7 mouse cellular contexts compared by ENCODE assay signal in the genomic region with DNA sequence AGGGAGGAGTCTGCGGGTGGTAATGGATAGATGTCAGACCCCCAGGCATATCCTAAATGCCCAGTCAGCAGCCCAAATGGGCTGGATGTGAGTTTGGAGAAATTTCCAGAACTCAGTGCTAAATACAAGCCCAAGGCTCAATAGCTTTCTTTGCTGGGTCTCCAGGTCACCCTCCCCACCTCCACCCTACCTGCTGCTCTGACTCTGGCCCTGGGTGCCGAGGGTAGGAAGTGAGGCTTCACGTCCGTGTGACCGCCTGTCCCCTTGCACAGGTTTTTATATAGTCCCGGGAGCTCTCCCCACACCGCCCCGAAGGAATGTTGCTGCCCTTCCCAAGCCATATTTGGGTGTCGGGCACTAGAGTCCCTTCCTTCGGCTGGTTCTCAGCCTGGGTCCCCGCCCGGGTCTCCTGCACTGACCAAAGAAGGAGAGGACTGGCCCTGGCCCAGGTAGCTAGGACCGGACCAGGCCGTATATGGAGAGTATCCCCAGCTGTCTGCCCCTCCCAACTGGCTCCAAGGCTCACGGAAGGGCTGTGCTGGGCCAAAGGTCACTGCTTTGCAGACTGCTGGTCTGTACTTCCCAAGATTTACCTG. TPM values are rescaled to one million over a fixed set of nuclear protein-coding genes. Genes with fewer than 3 reads are reported as not detected.
A peak's percentile ranks its signal among the peaks of the same experiment; 100 is the strongest.
DNase-seq lines count a peak whose midpoint lies in the region; ATAC-seq and TF ChIP-seq lines count a peak whose summit lies in the region.

A gene (minus strand): TSS at position 250 of the 596 bp plus-strand sequence.

- no peak within 1 kb of the TSS for H3K4me3 ChIP-seq in liver, embryonic 13.5 days (replicated peaks)
- no peak within 1 kb of the TSS for H3K4me3 ChIP-seq in liver, embryonic 11.5 days (ENCODE audit: low read depth, low read length)
- peak within 1 kb of the TSS; percentile 14; the same call in 1 of the 2 replicates for H3K4me3 ChIP-seq in embryonic facial prominence, embryonic 14.5 days (ENCODE audit: low read depth, low read length)
- no peak within 1 kb of the TSS for H3K4me3 ChIP-seq in heart, adult 2 months
- no peak within 1 kb of the TSS for H3K4me3 ChIP-seq in liver, postnatal 0 days (ENCODE audit: low read depth, low read length)
- no peak within 1 kb of the TSS for H3K4me3 ChIP-seq in layer of hippocampus, adult 2 months

- no peaks in the 10 kb centered on the region for H3K9me3 ChIP-seq in liver, embryonic 13.5 days (replicated peaks)
- H3K9me3 ChIP-seq in liver, embryonic 11.5 days (ENCODE audit: control insufficient read depth, low read length), result no peaks in the 10 kb centered on the region
- H3K9me3 ChIP-seq in embryonic facial prominence, embryonic 14.5 days (ENCODE audit: control insufficient read depth, low read length), result no peaks in the 10 kb centered on the region
- H3K9me3 ChIP-seq in liver, postnatal 0 days (ENCODE audit: low read length), result no peaks in the 10 kb centered on the region

- peaks cover 7% of the 10 kb centered on the region for H3K4me1 ChIP-seq in liver, embryonic 13.5 days (replicated peaks)
- no peaks in the 10 kb centered on the region for H3K4me1 ChIP-seq in liver, embryonic 11.5 days (replicated peaks; ENCODE audit: control insufficient read depth, insufficient read depth, low read length)
- 0 out of 2 replicates have a peak, but pooled peaks cover 6% of the 10 kb centered on the region for H3K4me1 ChIP-seq in embryonic facial prominence, embryonic 14.5 days (ENCODE audit: control insufficient read depth, insufficient read depth, low read length)
- no peaks in the 10 kb centered on the region for H3K4me1 ChIP-seq in heart, adult 2 months (ENCODE audit: control insufficient read depth, insufficient read depth, low read length)
- H3K4me1 ChIP-seq in liver, postnatal 0 days (ENCODE audit: insufficient read depth), result no peaks in the 10 kb centered on the region

- no peak within 1 kb of the TSS for H3K9ac ChIP-seq in liver, embryonic 13.5 days
- H3K9ac ChIP-seq in liver, embryonic 11.5 days (ENCODE audit: low read depth, low read length), result no peak within 1 kb of the TSS
- H3K9ac ChIP-seq in embryonic facial prominence, embryonic 14.5 days (ENCODE audit: low read depth, low read length), result no peak within 1 kb of the TSS
- no peak within 1 kb of the TSS for H3K9ac ChIP-seq in heart, adult 2 months (ENCODE audit: low read depth, low read length)
- H3K9ac ChIP-seq in liver, postnatal 0 days (replicated peaks), result no peak within 1 kb of the TSS

- H3K36me3 ChIP-seq in liver, embryonic 13.5 days, result peaks cover 16% of the 10 kb centered on the region
- H3K36me3 ChIP-seq in liver, embryonic 11.5 days (ENCODE audit: control insufficient read depth, insufficient read depth, low read length), result peaks cover 2% of the 10 kb centered on the region; the same call in 1 of the 2 replicates
- H3K36me3 ChIP-seq in embryonic facial prominence, embryonic 14.5 days (ENCODE audit: control insufficient read depth, insufficient read depth, low read length), result peaks cover 12% of the 10 kb centered on the region; the same call in 1 of the 2 replicates
- H3K36me3 ChIP-seq in heart, adult 2 months (ENCODE audit: control insufficient read depth, insufficient read depth, low read length), result no peaks in the 10 kb centered on the region
- peaks cover 4% of the 10 kb centered on the region; the same call in 1 of the 2 replicates for H3K36me3 ChIP-seq in liver, postnatal 0 days (replicated peaks; ENCODE audit: insufficient read depth, low read length)

- H3K27ac ChIP-seq in liver, embryonic 13.5 days, result no peak within 1 kb of the TSS
- H3K27ac ChIP-seq in liver, embryonic 11.5 days (ENCODE audit: low read depth, low read length), result no peak within 1 kb of the TSS
- H3K27ac ChIP-seq in embryonic facial prominence, embryonic 14.5 days (replicated peaks; ENCODE audit: low read depth, low read length), result no peak within 1 kb of the TSS; the same call in 1 of the 2 replicates
- H3K27ac ChIP-seq in heart, adult 2 months, result no peak within 1 kb of the TSS
- no peak within 1 kb of the TSS for H3K27ac ChIP-seq in liver, postnatal 0 days (ENCODE audit: low read depth)
- H3K27ac ChIP-seq in layer of hippocampus, adult 2 months, result no peak within 1 kb of the TSS

- ATAC-seq in liver, embryonic 13.5 days (ENCODE audit: low read depth), result no peak
- ATAC-seq in liver, embryonic 11.5 days (replicated peaks; ENCODE audit: low FRiP score), result no peak
- no peak for ATAC-seq in embryonic facial prominence, embryonic 14.5 days (ENCODE audit: low read depth)
- ATAC-seq in liver, postnatal 0 days, result no peak

- H3K27me3 ChIP-seq in liver, embryonic 13.5 days, result peaks cover 76% of the 10 kb centered on the region
- H3K27me3 ChIP-seq in liver, embryonic 11.5 days (replicated peaks; ENCODE audit: control insufficient read depth, insufficient read depth, low read length), result peaks cover 64% of the 10 kb centered on the region
- H3K27me3 ChIP-seq in embryonic facial prominence, embryonic 14.5 days (replicated peaks; ENCODE audit: control insufficient read depth, insufficient read depth, low read length), result peaks cover 60% of the 10 kb centered on the region
- H3K27me3 ChIP-seq in heart, adult 2 months (ENCODE audit: control insufficient read depth, insufficient read depth, low read length), result peaks cover 7% of the 10 kb centered on the region
- H3K27me3 ChIP-seq in liver, postnatal 0 days (ENCODE audit: insufficient read depth, low read length), result peaks cover 60% of the 10 kb centered on the region

- H3K4me2 ChIP-seq in liver, embryonic 13.5 days, result no peak within 1 kb of the TSS
- H3K4me2 ChIP-seq in liver, embryonic 11.5 days, result no peak within 1 kb of the TSS
- H3K4me2 ChIP-seq in embryonic facial prominence, embryonic 14.5 days (ENCODE audit: low read depth, low read length), result no peak within 1 kb of the TSS
- H3K4me2 ChIP-seq in liver, postnatal 0 days (ENCODE audit: low read depth, low read length), result no peak within 1 kb of the TSS

- peak; percentile 34; the same call in 1 of the 2 replicates for TF ChIP-seq POLR2A in heart, adult 2 months (IDR thresholded peaks at IDR 0.05; ENCODE audit: insufficient read depth, low read depth, low read length)

- TF ChIP-seq CTCF in heart, adult 2 months (IDR thresholded peaks at IDR 0.05), result no peak
- no peak for TF ChIP-seq CTCF in liver, postnatal 0 days (IDR thresholded peaks at IDR 0.05; ENCODE audit: low read depth)
- TF ChIP-seq CTCF in layer of hippocampus, adult 2 months (conservative IDR thresholded peaks at IDR 0.05), result no peak

- H3K79me2 ChIP-seq in heart, adult 2 months (replicated peaks; ENCODE audit: control insufficient read depth, insufficient read depth, low read length), result no peaks in the 10 kb centered on the region

- no peak for TF ChIP-seq EP300 in heart, adult 2 months (IDR thresholded peaks at IDR 0.05; ENCODE audit: insufficient read depth, low read depth, low read length)
- TF ChIP-seq EP300 in liver, postnatal 0 days (IDR thresholded peaks at IDR 0.05; ENCODE audit: low read depth), result no peak

- no peak for DNase-seq in liver, embryonic 13.5 days
- DNase-seq in liver, embryonic 11.5 days (ENCODE audit: low spot score), result no peak
- DNase-seq in embryonic facial prominence, embryonic 14.5 days (ENCODE audit: low spot score), result peak; percentile 15
- peak in 1 of 2 experiments; percentile 15 for DNase-seq in heart, adult 2 months
- no peak for DNase-seq in liver, postnatal 0 days
- no peak for DNase-seq in spleen, postnatal 36 days (ENCODE audit: low spot score in 2 of 2)
- DNase-seq in layer of hippocampus, adult 2 months (ENCODE audit: low spot score in 2 of 2), result no peak

- intact Hi-C loops in heart, adult 2 months (cut with DNase I), result no loop called here

- 21% methylated on average over 15 of the region's 15 CpGs for WGBS in liver, embryonic 13.5 days (ENCODE audit: insufficient replicate concordance)
- WGBS in liver, embryonic 11.5 days, result 26% methylated on average over 15 of the region's 15 CpGs
- 22% methylated on average over 10 of the region's 15 CpGs for WGBS in embryonic facial prominence, embryonic 14.5 days
- 16% methylated on average over 15 of the region's 15 CpGs for WGBS in heart, adult 2 months
- WGBS in liver, postnatal 0 days (ENCODE audit: insufficient replicate concordance), result 19% methylated on average over 15 of the region's 15 CpGs

RNA-seq across cellular contexts. Expression of the gene that starts here (rescaled TPM):
- polyA plus RNA-seq in liver, embryonic 13.5 days (2015; fragmentation: Nextera tagmentation; extraction: Ambion mirVana), result 10.3 and 17.3 TPM in 2 replicates
- polyA plus RNA-seq in liver, embryonic 11.5 days (2014; fragmentation: Nextera tagmentation; extraction: Ambion mirVana), result 2.5 and 6.7 TPM in 2 replicates
- polyA plus RNA-seq in embryonic facial prominence, embryonic 14.5 days (2014; fragmentation: Nextera tagmentation; extraction: Ambion mirVana), result 2,164 and 3,230 TPM in 2 replicates
- total RNA-seq in heart, adult 2 months (2021), result 100 to 1,000 TPM; 229 to 294 TPM
- 1,051 and 1,757 TPM in 2 replicates for polyA plus RNA-seq in heart, adult 2 months (2012; rRNA removed)
- polyA plus RNA-seq in liver, postnatal 0 days (2015; fragmentation: Nextera tagmentation; extraction: Ambion mirVana), result 18.6 and 358 TPM in 2 replicates
- total RNA-seq in layer of hippocampus, adult 2 months (2021), result 1 to 10 TPM; 6.0 to 6.5 TPM

Comparison
In these comparisons a context has a peak if more than half of its experiments do, and no peak if none do; other contexts are left out.
1. RNA of the gene that starts here (total RNA-seq): 229 to 294 TPM in heart, adult 2 months; 6.0 to 6.5 TPM in layer of hippocampus, adult 2 months; every median in the first group is over 10 times any median in the second.